Mouse (Mus musculus) liver, embryonic 11.5 days (tissue): Measurements from ENCODE around the gene Vps54. TPM values are rescaled to one million over a fixed set of nuclear protein-coding genes. Genes with fewer than 3 reads are reported as not detected.

Experiments
- ATAC-seq: fragments of 200-750 bp; cut with Nextera tagmentation; replicated peaks from 2 replicates; pipeline ENCODE4 v1.8.0; 2017; ENCODE audit warnings: moderate number of reproducible peaks, mild to moderate bottlenecking, moderate TSS enrichment, moderate library complexity; ENCODE audit not compliant: low FRiP score
- DNase-seq: peaks from one replicate; pipeline ENCODE4 v3.0.0-alpha.2; 2017; ENCODE audit warnings: low spot score
- H3K27ac ChIP-seq: fragments of 300-500 bp; sonication (generic); 2 replicates; pipeline ENCODE4 v1.5.1; 2014; ENCODE audit warnings: mild to moderate bottlenecking, low read depth, low read length, control low read depth
- H3K27me3 ChIP-seq: fragments of 300-500 bp; sonication (generic); replicated peaks from 2 replicates; pipeline ENCODE4 v1.6.1; 2014; ENCODE audit warnings: low read length, mixed read lengths; ENCODE audit not compliant: control insufficient read depth, insufficient read depth
- H3K36me3 ChIP-seq: fragments of 300-500 bp; sonication (generic); 2 replicates; pipeline ENCODE4 v1.6.1; 2014; ENCODE audit warnings: mild to moderate bottlenecking, low read length, moderate library complexity, mixed read lengths; ENCODE audit not compliant: control insufficient read depth, insufficient read depth
- H3K4me1 ChIP-seq: fragments of 300-500 bp; sonication (generic); replicated peaks from 2 replicates; pipeline ENCODE4 v1.6.1; 2014; ENCODE audit warnings: low read length, mixed read lengths; ENCODE audit not compliant: control insufficient read depth, insufficient read depth
- H3K4me2 ChIP-seq: fragments of 300-500 bp; sonication (generic); 2 replicates; pipeline ENCODE4 v1.6.1; 2014; ENCODE audit warnings: mild to moderate bottlenecking, control low read depth, moderate library complexity
- H3K4me3 ChIP-seq: fragments of 300-500 bp; sonication (generic); 2 replicates; pipeline ENCODE4 v1.5.1; 2014; ENCODE audit warnings: low read depth, low read length, control low read depth
- H3K9ac ChIP-seq: fragments of 300-500 bp; sonication (generic); 2 replicates; pipeline ENCODE4 v1.6.1; 2014; ENCODE audit warnings: low read depth, low read length, control low read depth
- H3K9me3 ChIP-seq: fragments of 300-500 bp; sonication (generic); 2 replicates; pipeline ENCODE4 v1.6.1; 2016; ENCODE audit warnings: low read length, inconsistent platforms, mixed read lengths; ENCODE audit not compliant: control insufficient read depth
- WGBS: fragments of 180-500 bp; shearing (Covaris S2); extraction: QIAGEN DNeasy Blood & Tissue Kit; methylation state at CpG from one replicate; pipeline ENCODE4 v1.1.7; 2014; 5-methylcytosine and 5-hydroxymethylcytosine counted together
- polyA plus RNA-seq: library from polyadenylated mRNA; unstranded; fragments of >200 nt; fragmentation: Nextera tagmentation; extraction: Ambion mirVana; gene quantifications from 2 replicates; pipeline ENCODE4 v1.2.1, GENCODE M21; 2014

Gene Vps54
- polyA plus RNA-seq, 1 experiment from 2014 or later = 11.1 TPM

DNA sequence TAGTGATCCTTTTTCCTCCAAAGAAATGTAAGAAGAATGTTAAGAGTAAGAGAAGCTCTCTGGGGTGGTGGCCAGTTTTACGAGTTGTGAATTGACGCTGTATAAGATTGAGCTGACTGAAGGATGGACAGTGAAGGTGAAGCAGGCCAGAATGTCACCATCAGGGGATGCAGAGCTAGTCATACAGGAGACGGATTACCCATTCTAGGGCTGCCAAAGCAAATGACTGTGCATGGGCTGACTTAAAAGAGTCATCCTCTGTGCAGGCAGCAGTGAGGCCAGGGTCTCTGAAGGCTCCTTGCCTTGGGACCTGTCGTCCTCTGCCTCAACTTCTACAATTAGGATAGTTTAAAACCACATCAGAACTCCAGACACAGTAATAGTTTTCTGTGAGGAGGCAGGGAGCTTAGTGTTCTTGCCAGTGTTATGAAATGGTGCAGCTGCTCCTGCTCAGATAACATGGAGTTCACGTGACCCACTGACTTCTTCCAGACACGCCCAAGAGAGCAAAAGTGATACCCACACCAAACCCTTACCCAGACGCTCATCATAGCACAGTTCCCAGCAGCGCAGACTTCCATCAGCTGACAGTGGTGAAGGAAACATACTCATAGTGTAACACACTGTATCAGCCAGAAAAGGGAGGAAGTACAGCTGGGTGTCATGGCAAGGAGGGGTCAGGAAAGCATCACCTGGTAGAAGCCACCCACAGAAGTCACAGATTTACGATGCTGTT is 75.0 kb downstream of the Vps54 start:
- Histone ChIP-seq H3K27ac (no peak overlapping the region), H3K9ac (no peak overlapping the region), H3K4me1 (peaks cover 5% of the 10 kb centered on the region), H3K4me2 (no peak overlapping the region), H3K4me3 (no peak overlapping the region), H3K36me3 (peaks cover 8% of the 10 kb centered on the region; the same call in 1 of the 2 replicates), H3K9me3 (no peaks in the 10 kb centered on the region), H3K27me3 (no peaks in the 10 kb centered on the region)
- WGBS = 76% methylated on average over 9 of the region's 9 CpGs
- ATAC-seq (peak; percentile 70), DNase-seq (no peak)

DNA sequence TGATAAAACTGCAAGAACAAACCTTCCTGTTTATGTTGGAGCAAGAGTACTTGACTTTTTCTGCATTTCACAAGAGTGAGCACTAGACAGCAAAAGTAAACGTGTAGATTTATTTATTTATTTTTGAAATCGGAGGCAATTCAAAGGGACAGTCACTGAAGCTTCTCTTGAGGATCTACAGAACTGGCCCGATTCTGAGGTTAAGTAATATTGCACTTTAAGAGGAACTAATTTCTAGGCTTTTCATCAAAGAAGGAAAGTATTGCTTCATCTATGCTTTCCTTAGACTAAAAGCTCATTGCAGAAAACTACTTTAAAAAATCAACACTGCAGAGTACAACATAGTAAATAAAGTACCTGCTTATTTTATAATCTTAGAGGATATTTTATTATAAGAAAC is 82.5 kb downstream of the Vps54 start:
- ATAC-seq = no peak
- peaks cover 6% of the 10 kb centered on the region; the same call in 1 of the 2 replicates for H3K36me3 ChIP-seq
- H3K27me3 ChIP-seq = no peaks in the 10 kb centered on the region
- no peak overlapping the region for H3K4me3 ChIP-seq
- no peaks in the 10 kb centered on the region for H3K9me3 ChIP-seq
- H3K27ac ChIP-seq = no peak overlapping the region
- H3K9ac ChIP-seq = no peak overlapping the region
- DNase-seq = no peak
- no peak overlapping the region for H3K4me2 ChIP-seq
- H3K4me1 ChIP-seq = no peaks in the 10 kb centered on the region
- 79% methylated on average over 3 of the region's 3 CpGs for WGBS

DNA sequence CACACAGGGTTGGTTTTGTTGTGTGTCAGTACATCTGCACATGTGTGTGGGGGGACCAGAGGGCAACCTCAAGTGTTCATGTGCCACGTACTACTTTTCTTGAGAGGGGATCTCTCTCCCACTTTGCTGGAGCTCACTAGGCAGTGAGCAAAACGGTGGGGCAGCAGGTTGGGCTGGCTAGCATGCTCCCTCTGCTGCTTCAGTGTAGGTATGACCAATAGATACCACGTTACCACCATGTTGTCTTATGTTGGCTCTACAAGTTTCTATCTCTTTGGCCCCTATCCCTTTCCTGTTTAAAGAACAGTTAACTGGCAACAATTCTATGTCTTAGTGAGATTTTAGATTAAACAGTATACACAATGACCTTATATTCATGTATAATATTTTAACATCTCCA is 83.3 kb downstream of the Vps54 start:
- peaks cover 6% of the 10 kb centered on the region; the same call in 1 of the 2 replicates for H3K36me3 ChIP-seq
- DNase-seq = no peak
- ATAC-seq = 0 out of 2 replicates have a peak, but pooled peaks have one; percentile 29
- H3K4me3 ChIP-seq = no peak overlapping the region
- H3K9me3 ChIP-seq = no peaks in the 10 kb centered on the region
- WGBS = 81% methylated on average over 3 of the region's 3 CpGs
- no peaks in the 10 kb centered on the region for H3K4me1 ChIP-seq
- no peak overlapping the region for H3K4me2 ChIP-seq
- H3K9ac ChIP-seq = no peak overlapping the region
- no peak overlapping the region for H3K27ac ChIP-seq
- H3K27me3 ChIP-seq = no peaks in the 10 kb centered on the region

DNA sequence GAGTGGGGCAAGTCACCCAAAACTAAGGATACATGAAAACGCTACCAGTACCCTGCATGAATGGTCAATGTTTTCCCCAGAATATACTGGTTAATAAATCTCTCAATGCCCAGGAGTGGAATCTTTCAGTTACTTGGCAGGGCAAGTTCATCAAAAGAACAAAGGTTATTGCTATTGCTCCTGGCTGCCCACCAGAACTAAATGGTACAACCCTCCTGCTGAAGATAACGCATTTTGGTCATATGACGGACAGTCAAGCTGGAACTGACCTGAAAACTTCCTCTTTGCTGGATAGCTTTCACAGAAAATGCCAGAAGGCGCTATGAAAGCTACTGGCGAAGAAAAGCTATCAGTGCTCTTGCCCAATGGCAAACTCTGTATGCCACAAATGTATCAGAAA is 86.7 kb downstream of the Vps54 start:
- Histone ChIP-seq H3K4me1 (no peaks in the 10 kb centered on the region), H3K9ac (no peak overlapping the region), H3K4me3 (no peak overlapping the region), H3K4me2 (no peak overlapping the region), H3K27ac (no peak overlapping the region), H3K27me3 (no peaks in the 10 kb centered on the region), H3K36me3 (peaks cover 8% of the 10 kb centered on the region; the same call in 1 of the 2 replicates), H3K9me3 (no peaks in the 10 kb centered on the region)
- no peak for DNase-seq
- no peak for ATAC-seq
- WGBS = 90% methylated on average over 5 of the region's 5 CpGs

DNA sequence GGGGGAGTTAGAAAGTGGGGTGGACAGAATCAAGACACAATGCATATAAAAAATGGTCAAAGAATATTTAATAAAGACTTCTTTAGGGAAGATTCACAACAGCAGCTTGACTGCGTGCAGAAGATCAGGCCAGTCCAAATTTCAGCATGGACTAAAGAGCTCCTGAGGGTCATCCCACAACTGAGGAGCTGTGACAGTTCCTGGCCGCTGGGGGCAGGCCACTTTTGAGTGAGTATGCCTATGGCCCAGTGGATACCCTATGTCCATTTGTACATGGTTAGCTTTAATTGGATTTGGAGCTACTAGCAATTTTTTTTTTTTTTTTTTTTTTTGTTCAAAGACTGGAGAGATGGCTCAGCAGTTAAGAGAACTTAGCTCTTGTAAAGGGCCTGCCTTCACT is 87.7 kb downstream of the Vps54 start:
- no peak for ATAC-seq
- Histone ChIP-seq H3K27me3 (no peaks in the 10 kb centered on the region), H3K4me1 (no peaks in the 10 kb centered on the region), H3K27ac (no peak overlapping the region), H3K36me3 (peaks cover 6% of the 10 kb centered on the region; the same call in 1 of the 2 replicates), H3K4me2 (no peak overlapping the region), H3K9me3 (no peaks in the 10 kb centered on the region), H3K4me3 (no peak overlapping the region), H3K9ac (no peak overlapping the region)
- WGBS = 68% methylated on average over 2 of the region's 2 CpGs
- DNase-seq = no peak

DNA sequence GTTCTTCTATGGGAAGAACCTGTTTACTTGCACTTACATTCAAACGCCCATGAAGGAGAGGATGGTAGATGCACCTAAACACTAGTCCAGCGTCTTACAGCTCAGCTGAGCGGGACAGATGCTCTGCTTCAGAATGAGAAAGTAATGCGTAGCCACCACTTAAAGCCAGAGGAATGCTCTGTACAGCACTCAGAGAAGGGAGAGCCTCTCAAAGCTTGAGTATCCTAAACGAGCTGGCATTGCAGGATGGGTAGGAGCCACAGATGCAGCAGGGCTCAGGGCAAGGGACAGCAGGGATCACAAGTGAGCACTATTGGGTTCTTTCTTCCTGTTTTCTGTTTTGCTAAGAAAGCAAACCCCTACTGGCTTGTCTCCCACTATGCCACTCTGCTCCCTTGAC is 88.4 kb downstream of the Vps54 start:
- Histone ChIP-seq H3K36me3 (peaks cover 6% of the 10 kb centered on the region; the same call in 1 of the 2 replicates), H3K9ac (no peak overlapping the region), H3K27me3 (no peaks in the 10 kb centered on the region), H3K9me3 (no peaks in the 10 kb centered on the region), H3K4me2 (no peak overlapping the region), H3K4me1 (no peaks in the 10 kb centered on the region), H3K27ac (no peak overlapping the region), H3K4me3 (no peak overlapping the region)
- ATAC-seq = no peak
- WGBS = 90% methylated on average over 5 of the region's 5 CpGs
- DNase-seq = no peak

DNA sequence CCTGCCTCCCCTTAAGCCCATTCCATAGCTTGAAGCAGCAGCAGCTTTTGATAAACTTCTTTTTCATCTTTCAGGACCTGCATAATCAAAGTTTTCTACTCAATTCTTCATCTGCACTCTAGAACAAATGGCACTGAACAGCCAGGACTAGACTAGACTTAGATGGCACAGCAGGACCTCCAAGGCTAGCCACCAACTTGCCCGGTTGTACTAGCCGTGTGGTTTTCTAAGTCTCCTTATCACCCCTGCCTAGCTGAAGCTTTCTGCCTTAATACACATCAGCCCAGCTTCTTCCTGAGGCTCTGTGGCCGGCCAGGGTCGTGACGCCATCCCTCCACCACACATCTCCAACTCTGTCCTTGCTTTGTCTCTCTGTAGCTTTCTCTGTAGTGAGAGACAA is 89.1 kb downstream of the Vps54 start:
- H3K36me3 ChIP-seq = peaks cover 6% of the 10 kb centered on the region; the same call in 1 of the 2 replicates

DNA sequence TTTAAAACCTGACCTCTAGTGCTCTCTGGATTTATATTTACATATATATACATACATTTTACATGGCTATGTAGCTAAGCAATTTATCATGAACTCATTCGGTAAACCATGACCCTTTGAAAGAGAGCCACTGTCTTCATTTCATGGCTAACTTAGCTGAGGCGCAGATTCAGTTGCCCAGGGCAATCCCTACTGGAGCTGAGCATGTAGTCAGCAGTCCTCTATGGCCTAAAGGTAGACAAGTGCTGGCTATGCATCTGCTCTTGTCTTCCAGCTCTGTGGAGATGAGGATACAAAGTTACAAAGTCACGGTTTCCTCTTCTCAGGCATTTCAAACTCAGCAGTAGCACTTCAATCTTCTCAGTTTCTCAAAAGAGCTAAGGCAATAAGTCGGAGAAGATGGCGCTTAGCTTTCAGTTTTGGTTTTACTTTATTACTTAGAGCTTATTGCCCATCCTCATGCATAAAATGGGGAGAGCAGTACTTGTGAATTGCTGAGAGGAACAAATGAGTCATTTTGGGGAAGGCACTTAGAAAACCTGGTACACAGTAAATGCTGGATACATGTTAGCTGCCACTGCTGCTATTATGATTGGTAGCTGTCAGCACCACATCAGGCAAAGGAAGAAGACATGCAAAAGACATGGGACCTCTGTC is 93.7 kb downstream of the Vps54 start:
- H3K27ac ChIP-seq = no peak overlapping the region
- H3K4me3 ChIP-seq = no peak overlapping the region
- H3K4me1 ChIP-seq = no peaks in the 10 kb centered on the region
- no peak overlapping the region for H3K4me2 ChIP-seq
- ATAC-seq (no peak), DNase-seq (no peak)
- 92% methylated on average over 5 of the region's 5 CpGs for WGBS
- peaks cover 3% of the 10 kb centered on the region; the same call in 1 of the 2 replicates for H3K36me3 ChIP-seq
- H3K9ac ChIP-seq = no peak overlapping the region
- no peaks in the 10 kb centered on the region for H3K9me3 ChIP-seq
- H3K27me3 ChIP-seq = no peaks in the 10 kb centered on the region

More for the DNA sequence above, 89.1 kb downstream of the Vps54 start:
- no peak overlapping the region for H3K27ac ChIP-seq
- H3K4me1 ChIP-seq = no peaks in the 10 kb centered on the region
- 56% methylated on average over 5 of the region's 5 CpGs for WGBS
- no peaks in the 10 kb centered on the region for H3K9me3 ChIP-seq
- no peak for ATAC-seq
- H3K27me3 ChIP-seq = no peaks in the 10 kb centered on the region
- no peak overlapping the region for H3K4me3 ChIP-seq
- DNase-seq = no peak
- no peak overlapping the region for H3K9ac ChIP-seq
- H3K4me2 ChIP-seq = no peak overlapping the region

DNA sequence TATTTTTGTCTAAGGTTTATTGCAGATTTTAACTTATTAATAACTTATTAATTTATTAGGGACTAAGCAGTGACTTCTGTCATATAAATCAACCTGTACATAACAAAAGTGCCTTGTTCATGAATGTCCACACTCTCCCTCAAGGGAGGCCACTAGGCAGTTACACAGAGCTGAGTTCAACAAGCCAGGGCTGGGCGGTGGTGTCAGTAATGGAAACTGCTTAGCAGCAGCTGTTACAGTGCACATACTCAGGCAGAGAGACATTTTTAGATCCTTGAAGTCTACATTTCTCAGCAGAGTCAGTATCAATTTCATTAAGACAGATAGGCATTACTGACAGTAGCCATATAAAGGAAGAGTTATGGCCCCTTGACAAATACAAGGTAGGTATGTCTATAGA is 98.8 kb downstream of the Vps54 start:
- 92% methylated on average over 1 of the region's 1 CpGs for WGBS
- no peak overlapping the region for H3K9ac ChIP-seq
- H3K27ac ChIP-seq = no peak overlapping the region
- no peaks in the 10 kb centered on the region for H3K27me3 ChIP-seq
- no peaks in the 10 kb centered on the region for H3K36me3 ChIP-seq
- no peak overlapping the region for H3K4me2 ChIP-seq
- H3K4me3 ChIP-seq = no peak overlapping the region
- H3K9me3 ChIP-seq = no peaks in the 10 kb centered on the region
- no peak for ATAC-seq
- no peak for DNase-seq
- H3K4me1 ChIP-seq = no peaks in the 10 kb centered on the region
